Mouse (Mus musculus): ENCODE data around the gene Gm815. TPM values are rescaled to one million over a fixed set of nuclear protein-coding genes. Genes with fewer than 3 reads are reported as not detected.

Gm815 gene
- polyA plus RNA-seq, 1 experiment from 2014 or later: not detected

DNA sequence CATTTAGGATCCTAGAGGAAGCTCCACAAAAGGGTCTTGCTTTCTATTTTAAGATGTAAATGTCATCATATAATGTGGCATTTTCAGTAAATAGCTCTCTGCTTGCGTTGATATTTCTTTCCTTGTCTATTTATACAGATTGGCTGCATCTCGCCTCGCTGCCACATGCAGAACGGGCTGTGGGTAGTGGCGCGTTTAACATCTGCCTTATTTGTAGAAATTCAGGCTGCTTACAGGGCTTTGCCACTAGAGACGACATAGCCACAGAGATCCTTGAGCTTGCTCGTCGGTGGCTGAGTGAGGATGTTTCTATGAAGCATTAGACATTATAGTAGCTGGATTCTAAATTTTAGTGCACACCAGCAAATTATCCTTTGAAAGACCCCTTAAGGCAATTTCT lies 2.5 kb downstream of the Gm815 start:
- H3K36me3 ChIP-seq (replicated peaks; ENCODE audit: control insufficient read depth, insufficient read depth, low read depth, low read length): no peaks in the 10 kb centered on the region
- no peak overlapping the region for H3K4me2 ChIP-seq (ENCODE audit: low read depth, low read length)
- WGBS: 89% methylated on average over 9 of the region's 9 CpGs
- H3K9ac ChIP-seq (replicated peaks; ENCODE audit: low read length): no peak overlapping the region
- H3K27me3 ChIP-seq (ENCODE audit: control insufficient read depth, insufficient read depth, low read length): no peaks in the 10 kb centered on the region
- H3K9me3 ChIP-seq (replicated peaks; ENCODE audit: control insufficient read depth, low read length): no peaks in the 10 kb centered on the region
- no peaks in the 10 kb centered on the region for H3K4me1 ChIP-seq (ENCODE audit: control insufficient read depth, insufficient read depth, low read length)
- no peak overlapping the region for H3K4me3 ChIP-seq (ENCODE audit: low read depth, low read length)
- no peak for DNase-seq (ENCODE audit: low spot score)
- no peak for ATAC-seq (replicated peaks; ENCODE audit: insufficient number of reproducible peaks, low FRiP score, low TSS enrichment, low read depth)
- no peak overlapping the region for H3K27ac ChIP-seq (replicated peaks; ENCODE audit: low read depth, low read length)

DNA sequence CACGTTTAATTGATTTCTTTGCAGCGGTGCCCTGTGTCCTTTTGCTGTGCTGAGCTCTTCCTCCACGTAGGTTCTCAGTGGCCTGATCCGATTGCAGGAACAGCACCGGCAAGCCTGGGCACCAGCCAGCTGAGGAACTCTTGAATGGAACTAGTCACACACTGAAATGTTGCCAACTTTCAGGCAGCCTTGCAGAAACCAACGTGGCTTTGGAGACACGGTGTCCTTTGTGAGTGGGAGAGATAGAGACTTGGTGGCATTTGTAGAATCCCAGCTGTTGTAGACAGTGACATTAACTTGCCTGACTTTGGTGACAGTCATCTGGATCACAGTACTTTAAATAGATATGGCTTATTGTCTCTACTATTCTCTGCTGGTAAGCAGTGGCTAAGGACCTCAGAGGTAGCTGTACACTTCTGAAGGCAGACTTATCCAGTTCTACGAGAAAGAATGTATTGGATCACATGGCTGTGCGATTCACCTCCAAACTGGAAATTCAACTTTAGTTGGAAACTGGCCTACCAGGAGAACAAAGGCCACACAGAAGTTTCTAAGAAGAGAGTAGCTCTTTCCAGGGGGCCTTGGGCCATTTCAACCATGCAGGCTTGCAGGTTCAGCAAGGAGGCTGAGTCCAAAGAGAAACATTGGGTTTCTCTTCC lies 5.8 kb downstream of the Gm815 start:
- Histone ChIP-seq H3K9me3 (replicated peaks; ENCODE audit: control insufficient read depth, low read length) (no peaks in the 10 kb centered on the region), H3K9ac (replicated peaks; ENCODE audit: low read length) (no peak overlapping the region), H3K27me3 (ENCODE audit: control insufficient read depth, insufficient read depth, low read length) (no peaks in the 10 kb centered on the region), H3K36me3 (replicated peaks; ENCODE audit: control insufficient read depth, insufficient read depth, low read depth, low read length) (no peaks in the 10 kb centered on the region), H3K4me1 (ENCODE audit: control insufficient read depth, insufficient read depth, low read length) (no peaks in the 10 kb centered on the region), H3K4me2 (ENCODE audit: low read depth, low read length) (no peak overlapping the region), H3K27ac (replicated peaks; ENCODE audit: low read depth, low read length) (no peak overlapping the region), H3K4me3 (ENCODE audit: low read depth, low read length) (no peak overlapping the region)
- DNase-seq (ENCODE audit: low spot score): no peak
- 80% methylated on average over 9 of the region's 9 CpGs for WGBS
- no peak for ATAC-seq (replicated peaks; ENCODE audit: insufficient number of reproducible peaks, low FRiP score, low TSS enrichment, low read depth)

DNA sequence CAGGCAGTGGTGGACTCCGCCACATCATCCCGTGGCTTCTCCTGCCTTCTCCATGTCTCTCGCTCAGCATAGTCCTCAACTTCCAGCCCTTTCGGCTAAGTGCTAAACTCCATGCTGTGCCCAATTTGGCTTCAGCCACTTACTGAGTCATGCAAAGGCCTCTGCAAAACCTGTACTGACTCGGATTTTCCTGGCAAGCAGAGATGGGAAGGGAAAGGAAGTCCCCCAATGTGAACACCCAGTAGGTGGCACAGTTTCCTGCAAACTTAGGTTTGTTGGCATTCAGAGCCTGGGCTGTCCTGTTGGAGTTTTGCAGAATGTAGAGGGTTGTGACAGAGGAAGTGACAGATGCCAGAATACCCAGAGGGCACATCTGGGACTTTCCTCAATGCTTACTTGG lies 7.2 kb downstream of the Gm815 start:
- no peaks in the 10 kb centered on the region for H3K9me3 ChIP-seq (replicated peaks; ENCODE audit: control insufficient read depth, low read length)
- no peaks in the 10 kb centered on the region for H3K27me3 ChIP-seq (ENCODE audit: control insufficient read depth, insufficient read depth, low read length)
- no peak overlapping the region for H3K4me3 ChIP-seq (ENCODE audit: low read depth, low read length)
- H3K27ac ChIP-seq (replicated peaks; ENCODE audit: low read depth, low read length): no peak overlapping the region
- no peak overlapping the region for H3K9ac ChIP-seq (replicated peaks; ENCODE audit: low read length)
- H3K36me3 ChIP-seq (replicated peaks; ENCODE audit: control insufficient read depth, insufficient read depth, low read depth, low read length): no peaks in the 10 kb centered on the region
- H3K4me2 ChIP-seq (ENCODE audit: low read depth, low read length): no peak overlapping the region
- ATAC-seq (replicated peaks; ENCODE audit: insufficient number of reproducible peaks, low FRiP score, low TSS enrichment, low read depth) (no peak), DNase-seq (ENCODE audit: low spot score) (no peak)
- WGBS: 65% methylated on average over 5 of the region's 5 CpGs
- no peaks in the 10 kb centered on the region for H3K4me1 ChIP-seq (ENCODE audit: control insufficient read depth, insufficient read depth, low read length)

DNA sequence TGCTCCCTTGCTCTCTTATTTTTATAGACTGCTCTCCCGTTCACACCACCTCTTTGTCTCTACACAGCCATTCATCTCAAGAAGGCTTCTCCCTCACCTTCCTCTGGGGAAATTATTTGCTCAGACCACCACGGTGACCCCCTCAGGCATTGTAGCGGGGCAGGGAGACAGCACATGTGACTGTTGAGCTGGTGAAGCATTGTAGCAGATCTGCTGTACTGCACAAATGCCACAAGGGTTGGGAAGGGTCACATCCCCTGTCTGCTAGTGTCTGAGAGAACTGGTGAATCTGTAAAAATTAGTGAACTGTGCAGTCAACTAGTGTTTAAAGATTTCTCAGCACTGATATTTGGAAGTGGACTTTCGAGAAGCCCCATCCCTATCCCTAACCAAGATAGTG lies 16.5 kb downstream of the Gm815 start:
- H3K9ac ChIP-seq (replicated peaks; ENCODE audit: low read length): no peak overlapping the region
- H3K27me3 ChIP-seq (ENCODE audit: control insufficient read depth, insufficient read depth, low read length): no peaks in the 10 kb centered on the region
- no peaks in the 10 kb centered on the region for H3K4me1 ChIP-seq (ENCODE audit: control insufficient read depth, insufficient read depth, low read length)
- DNase-seq (ENCODE audit: low spot score) (no peak), ATAC-seq (replicated peaks; ENCODE audit: insufficient number of reproducible peaks, low FRiP score, low TSS enrichment, low read depth) (no peak)
- H3K4me2 ChIP-seq (ENCODE audit: low read depth, low read length): no peak overlapping the region
- no peaks in the 10 kb centered on the region for H3K9me3 ChIP-seq (replicated peaks; ENCODE audit: control insufficient read depth, low read length)
- WGBS: 57% methylated on average over 4 of the region's 4 CpGs
- H3K27ac ChIP-seq (replicated peaks; ENCODE audit: low read depth, low read length): no peak overlapping the region
- H3K4me3 ChIP-seq (ENCODE audit: low read depth, low read length): no peak overlapping the region
- H3K36me3 ChIP-seq (replicated peaks; ENCODE audit: control insufficient read depth, insufficient read depth, low read depth, low read length): no peaks in the 10 kb centered on the region

DNA sequence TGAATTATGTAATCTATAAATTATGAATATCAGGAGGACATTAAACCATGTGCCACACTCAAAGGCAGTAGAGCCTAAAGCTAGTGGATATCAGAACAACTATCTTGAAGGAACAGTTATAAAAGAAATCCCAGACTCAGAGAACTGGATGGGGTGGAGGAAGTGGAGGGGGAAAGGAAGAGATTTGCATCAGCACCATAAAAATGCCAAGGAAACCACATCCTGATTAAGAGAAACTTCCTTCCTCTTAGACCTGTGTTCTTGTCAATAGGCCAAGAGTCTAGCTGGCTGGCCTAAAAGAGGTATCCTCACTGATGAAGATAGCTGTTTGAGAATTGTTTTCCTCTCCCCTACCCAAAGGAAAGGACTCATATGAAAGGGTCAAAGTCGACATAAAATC lies 28.6 kb downstream of the Gm815 start:
- Histone ChIP-seq H3K4me2 (ENCODE audit: low read depth, low read length) (no peak overlapping the region), H3K4me1 (ENCODE audit: control insufficient read depth, insufficient read depth, low read length) (no peaks in the 10 kb centered on the region), H3K9me3 (replicated peaks; ENCODE audit: control insufficient read depth, low read length) (no peaks in the 10 kb centered on the region), H3K4me3 (ENCODE audit: low read depth, low read length) (no peak overlapping the region), H3K27me3 (ENCODE audit: control insufficient read depth, insufficient read depth, low read length) (no peaks in the 10 kb centered on the region), H3K27ac (replicated peaks; ENCODE audit: low read depth, low read length) (no peak overlapping the region), H3K9ac (replicated peaks; ENCODE audit: low read length) (no peak overlapping the region), H3K36me3 (replicated peaks; ENCODE audit: control insufficient read depth, insufficient read depth, low read depth, low read length) (no peaks in the 10 kb centered on the region)
- DNase-seq (ENCODE audit: low spot score): no peak
- ATAC-seq (replicated peaks; ENCODE audit: insufficient number of reproducible peaks, low FRiP score, low TSS enrichment, low read depth): no peak
- 62% methylated on average over 1 of the region's 1 CpGs for WGBS

- DNase-seq (ENCODE audit: low spot score) (no peak), ATAC-seq (replicated peaks; ENCODE audit: insufficient number of reproducible peaks, low FRiP score, low TSS enrichment, low read depth) (no peak)
- Histone ChIP-seq H3K9ac (replicated peaks; ENCODE audit: low read length) (no peak overlapping the region), H3K4me3 (ENCODE audit: low read depth, low read length) (no peak overlapping the region), H3K9me3 (replicated peaks; ENCODE audit: control insufficient read depth, low read length) (no peaks in the 10 kb centered on the region), H3K4me1 (ENCODE audit: control insufficient read depth, insufficient read depth, low read length) (no peaks in the 10 kb centered on the region), H3K4me2 (ENCODE audit: low read depth, low read length) (no peak overlapping the region), H3K27me3 (ENCODE audit: control insufficient read depth, insufficient read depth, low read length) (no peaks in the 10 kb centered on the region), H3K27ac (replicated peaks; ENCODE audit: low read depth, low read length) (no peak overlapping the region), H3K36me3 (replicated peaks; ENCODE audit: control insufficient read depth, insufficient read depth, low read depth, low read length) (no peaks in the 10 kb centered on the region)
- 64% methylated on average over 2 of the region's 2 CpGs for WGBS
Observed at GRCm38 (mm10) chr19:26920816-26921215, 35.1 kb downstream of the Gm815 start.

GRCm38 (mm10) chr19:26930295-26931283 lies 44.9 kb downstream of the Gm815 start:
- no peak for ATAC-seq (replicated peaks; ENCODE audit: insufficient number of reproducible peaks, low FRiP score, low TSS enrichment, low read depth)
- 77% methylated on average over 6 of the region's 6 CpGs for WGBS
- no peaks in the 10 kb centered on the region for H3K27me3 ChIP-seq (ENCODE audit: control insufficient read depth, insufficient read depth, low read length)

GRCm38 (mm10) chr19:26934186-26934585 lies 48.5 kb downstream of the Gm815 start:
- ATAC-seq (replicated peaks; ENCODE audit: insufficient number of reproducible peaks, low FRiP score, low TSS enrichment, low read depth): no peak
- Histone ChIP-seq H3K4me3 (ENCODE audit: low read depth, low read length) (no peak overlapping the region), H3K9ac (replicated peaks; ENCODE audit: low read length) (no peak overlapping the region), H3K27me3 (ENCODE audit: control insufficient read depth, insufficient read depth, low read length) (no peaks in the 10 kb centered on the region), H3K4me1 (ENCODE audit: control insufficient read depth, insufficient read depth, low read length) (no peaks in the 10 kb centered on the region), H3K4me2 (ENCODE audit: low read depth, low read length) (no peak overlapping the region), H3K36me3 (replicated peaks; ENCODE audit: control insufficient read depth, insufficient read depth, low read depth, low read length) (no peaks in the 10 kb centered on the region), H3K9me3 (replicated peaks; ENCODE audit: control insufficient read depth, low read length) (no peaks in the 10 kb centered on the region), H3K27ac (replicated peaks; ENCODE audit: low read depth, low read length) (no peak overlapping the region)
- no peak for DNase-seq (ENCODE audit: low spot score)
- WGBS: 69% methylated on average over 2 of the region's 2 CpGs

More at GRCm38 (mm10) chr19:26930295-26931283, 44.9 kb downstream of the Gm815 start:
- H3K4me3 ChIP-seq (ENCODE audit: low read depth, low read length): no peak overlapping the region
- no peak for DNase-seq (ENCODE audit: low spot score)
- H3K9me3 ChIP-seq (replicated peaks; ENCODE audit: control insufficient read depth, low read length): no peaks in the 10 kb centered on the region
- H3K36me3 ChIP-seq (replicated peaks; ENCODE audit: control insufficient read depth, insufficient read depth, low read depth, low read length): no peaks in the 10 kb centered on the region
- no peak overlapping the region for H3K27ac ChIP-seq (replicated peaks; ENCODE audit: low read depth, low read length)
- H3K4me2 ChIP-seq (ENCODE audit: low read depth, low read length): no peak overlapping the region
- no peak overlapping the region for H3K9ac ChIP-seq (replicated peaks; ENCODE audit: low read length)
- H3K4me1 ChIP-seq (ENCODE audit: control insufficient read depth, insufficient read depth, low read length): no peaks in the 10 kb centered on the region

Measured in embryonic facial prominence, embryonic 11.5 days (tissue).